Mouse (Mus musculus): ENCODE results near the gene Gss. TPM values are rescaled to one million over a fixed set of nuclear protein-coding genes. Genes with fewer than 3 reads are reported as not detected.

Gss gene
- total and polyA plus RNA-seq, 2 experiments, result 69.4 to 134 TPM

DNA sequence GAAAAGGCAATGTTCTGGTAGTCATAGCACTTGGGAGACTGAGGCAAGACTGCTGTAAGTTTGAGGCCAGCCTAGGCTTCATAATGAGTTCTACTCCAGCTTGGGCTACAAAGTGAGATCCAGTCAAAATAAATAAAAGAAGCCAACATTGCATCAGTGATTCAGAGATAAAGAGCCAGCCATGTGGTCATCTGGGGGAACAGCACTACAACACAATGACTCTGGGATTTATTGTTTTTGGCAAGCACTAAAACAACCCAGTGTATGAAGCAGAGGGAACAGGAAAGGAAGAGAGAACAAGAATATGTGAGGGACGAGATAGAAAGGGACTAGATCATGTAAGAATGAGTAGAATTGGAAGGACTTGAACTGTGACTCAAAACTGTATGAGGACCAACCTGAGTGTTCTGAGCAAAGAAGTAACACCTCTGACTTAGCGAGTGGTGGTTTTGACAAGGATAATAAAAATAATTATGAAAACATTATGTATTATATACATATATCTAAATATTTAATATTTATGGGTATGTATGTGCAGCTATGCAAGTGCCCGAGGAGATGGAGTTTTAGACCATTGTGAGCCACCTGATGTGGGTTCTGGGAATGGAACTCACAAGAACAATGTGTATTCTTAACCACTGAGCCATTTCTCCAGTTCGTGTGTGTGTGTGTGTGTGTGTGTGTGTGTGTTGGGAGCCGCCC is 54.7 kb downstream of the Gss start:
- Histone ChIP-seq H3K9ac (ENCODE audit: low read depth, low read length) (peak overlapping the region; percentile 34; the same call in 1 of the 2 replicates), H3K79me2 (ENCODE audit: control insufficient read depth, insufficient read depth, low read length) (peaks cover 4% of the 10 kb centered on the region; the same call in 1 of the 2 replicates), H3K4me1 (ENCODE audit: control insufficient read depth, insufficient read depth, low read length) (peaks cover 17% of the 10 kb centered on the region), H3K4me3 (ENCODE audit: insufficient read depth, low read depth, low read length) (no peak overlapping the region), H3K27ac (replicated peaks; ENCODE audit: insufficient read depth, low read depth, low read length) (peak overlapping the region; percentile 80), H3K27me3 (ENCODE audit: control insufficient read depth, insufficient read depth, low read length) (no peaks in the 10 kb centered on the region), H3K36me3 (ENCODE audit: control insufficient read depth, insufficient read depth, low read length) (peaks cover 21% of the 10 kb centered on the region)
- TF ChIP-seq CTCF (IDR thresholded peaks at IDR 0.05; ENCODE audit: low read depth, low read length), result no peak
- no peak for TF ChIP-seq POLR2A (IDR thresholded peaks at IDR 0.05; ENCODE audit: extremely low read depth, insufficient read depth, low read length)
- DNase-seq (ENCODE audit: extremely low read depth, low read depth, low spot score), result peak; percentile 89
- WGBS, result 71% methylated on average over 5 of the region's 5 CpGs

DNA sequence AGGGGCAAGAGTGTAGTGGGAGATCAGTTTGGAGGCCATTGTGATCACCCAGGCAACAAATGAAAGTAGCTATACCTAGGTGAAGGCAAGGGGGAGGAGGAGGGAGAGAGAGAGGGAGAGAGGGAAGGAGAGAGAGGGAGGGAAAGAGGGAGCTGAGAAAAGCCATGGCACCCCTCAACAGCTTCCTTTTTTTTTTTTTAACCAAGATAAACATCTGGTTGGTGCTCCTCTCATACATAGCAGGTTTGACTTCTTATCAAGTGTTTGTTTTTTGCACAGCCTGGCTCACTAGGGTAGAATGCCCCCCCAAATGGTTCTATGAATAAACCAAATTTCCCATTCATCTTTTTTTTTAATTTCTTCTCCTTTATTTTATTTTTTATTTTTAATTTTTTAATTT is 56.3 kb downstream of the Gss start:
- TF ChIP-seq CTCF (IDR thresholded peaks at IDR 0.05; ENCODE audit: low read depth, low read length) (no peak), POLR2A (IDR thresholded peaks at IDR 0.05; ENCODE audit: extremely low read depth, insufficient read depth, low read length) (no peak)
- peaks cover 4% of the 10 kb centered on the region; the same call in 1 of the 2 replicates for H3K79me2 ChIP-seq (ENCODE audit: control insufficient read depth, insufficient read depth, low read length)
- no peak overlapping the region for H3K4me3 ChIP-seq (ENCODE audit: insufficient read depth, low read depth, low read length)
- H3K9ac ChIP-seq (ENCODE audit: low read depth, low read length), result no peak overlapping the region
- no peak overlapping the region for H3K27ac ChIP-seq (replicated peaks; ENCODE audit: insufficient read depth, low read depth, low read length)
- H3K4me1 ChIP-seq (ENCODE audit: control insufficient read depth, insufficient read depth, low read length), result peaks cover 17% of the 10 kb centered on the region
- peaks cover 25% of the 10 kb centered on the region for H3K36me3 ChIP-seq (ENCODE audit: control insufficient read depth, insufficient read depth, low read length)
- DNase-seq (ENCODE audit: extremely low read depth, low read depth, low spot score), result no peak
- no peaks in the 10 kb centered on the region for H3K27me3 ChIP-seq (ENCODE audit: control insufficient read depth, insufficient read depth, low read length)

DNA sequence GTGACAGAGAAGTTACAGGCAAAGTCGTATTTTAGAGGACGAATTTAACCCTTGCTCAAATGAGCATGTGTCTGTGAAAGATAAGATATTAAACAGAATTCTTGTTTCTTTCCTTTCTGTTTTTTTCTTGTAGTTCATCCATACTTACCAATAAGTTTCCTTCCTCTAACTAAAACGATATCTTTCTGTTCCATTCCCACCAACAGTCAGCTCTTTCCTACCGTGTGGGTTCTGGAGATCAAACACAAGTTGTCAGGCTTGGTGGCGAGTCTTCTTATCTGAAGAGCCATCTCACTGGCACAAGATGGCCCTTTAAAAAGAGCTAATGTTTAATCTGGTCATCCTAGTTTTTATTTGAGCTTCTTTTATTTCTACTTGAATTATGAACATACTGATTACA is 65.2 kb downstream of the Gss start:
- Histone ChIP-seq H3K9ac (ENCODE audit: low read depth, low read length) (no peak overlapping the region), H3K36me3 (ENCODE audit: control insufficient read depth, insufficient read depth, low read length) (peaks cover 31% of the 10 kb centered on the region), H3K4me1 (ENCODE audit: control insufficient read depth, insufficient read depth, low read length) (peaks cover 4% of the 10 kb centered on the region), H3K79me2 (ENCODE audit: control insufficient read depth, insufficient read depth, low read length) (peaks cover 3% of the 10 kb centered on the region; the same call in 1 of the 2 replicates), H3K4me3 (ENCODE audit: insufficient read depth, low read depth, low read length) (no peak overlapping the region), H3K27ac (replicated peaks; ENCODE audit: insufficient read depth, low read depth, low read length) (no peak overlapping the region), H3K27me3 (ENCODE audit: control insufficient read depth, insufficient read depth, low read length) (no peaks in the 10 kb centered on the region)
- no peak for TF ChIP-seq CTCF (IDR thresholded peaks at IDR 0.05; ENCODE audit: low read depth, low read length)
- TF ChIP-seq POLR2A (IDR thresholded peaks at IDR 0.05; ENCODE audit: extremely low read depth, insufficient read depth, low read length), result no peak
- WGBS, result 43% methylated on average over 5 of the region's 5 CpGs
- DNase-seq (ENCODE audit: extremely low read depth, low read depth, low spot score), result no peak

DNA sequence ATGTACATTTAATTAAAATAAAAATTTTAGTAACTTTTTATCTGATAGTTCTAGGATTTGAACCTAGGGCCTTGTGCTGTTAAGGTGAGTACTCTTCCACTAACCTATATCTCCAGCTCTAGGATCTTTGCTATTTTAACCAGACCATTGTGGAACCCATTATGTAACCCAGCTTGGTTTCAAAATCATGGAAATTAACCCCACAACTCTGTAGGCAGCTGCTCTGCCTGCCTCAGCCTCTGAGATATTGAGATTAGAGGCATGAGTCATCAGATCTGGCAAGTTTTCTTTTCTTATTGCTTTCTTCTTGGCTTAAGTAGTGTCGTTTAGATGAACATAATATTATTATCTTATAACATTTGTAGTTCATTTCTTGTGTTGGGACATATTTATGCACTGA is 68.2 kb downstream of the Gss start:
- Histone ChIP-seq H3K27ac (replicated peaks; ENCODE audit: insufficient read depth, low read depth, low read length) (no peak overlapping the region), H3K9ac (ENCODE audit: low read depth, low read length) (no peak overlapping the region), H3K4me1 (ENCODE audit: control insufficient read depth, insufficient read depth, low read length) (peaks cover 10% of the 10 kb centered on the region), H3K4me3 (ENCODE audit: insufficient read depth, low read depth, low read length) (no peak overlapping the region), H3K27me3 (ENCODE audit: control insufficient read depth, insufficient read depth, low read length) (no peaks in the 10 kb centered on the region), H3K79me2 (ENCODE audit: control insufficient read depth, insufficient read depth, low read length) (peaks cover 3% of the 10 kb centered on the region; the same call in 1 of the 2 replicates), H3K36me3 (ENCODE audit: control insufficient read depth, insufficient read depth, low read length) (peaks cover 29% of the 10 kb centered on the region)
- WGBS, result 56% methylated on average over 1 of the region's 1 CpGs
- TF ChIP-seq POLR2A (IDR thresholded peaks at IDR 0.05; ENCODE audit: extremely low read depth, insufficient read depth, low read length) (no peak), CTCF (IDR thresholded peaks at IDR 0.05; ENCODE audit: low read depth, low read length) (no peak)
- DNase-seq (ENCODE audit: extremely low read depth, low read depth, low spot score), result no peak

DNA sequence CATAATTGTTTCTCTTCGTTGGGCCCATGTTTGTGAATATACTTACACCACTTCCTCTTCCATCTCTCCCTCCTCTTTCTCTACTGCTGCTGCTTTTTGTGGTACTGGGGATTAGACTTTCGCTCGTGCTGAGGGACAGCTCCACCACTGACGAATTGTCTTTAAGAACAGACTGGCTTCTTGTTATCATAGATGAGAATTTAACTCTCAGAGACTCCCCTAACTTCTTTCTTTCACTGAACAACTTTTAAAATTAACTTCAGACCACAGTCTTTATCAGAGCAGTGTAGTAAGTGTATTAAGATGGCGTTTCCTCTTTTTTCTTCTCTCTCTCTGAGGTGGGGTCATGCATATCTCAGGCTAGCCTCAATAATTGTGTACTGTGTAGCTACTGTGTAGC is 68.9 kb downstream of the Gss start:
- 84% methylated on average over 5 of the region's 5 CpGs for WGBS
- H3K27ac ChIP-seq (replicated peaks; ENCODE audit: insufficient read depth, low read depth, low read length), result no peak overlapping the region
- H3K4me1 ChIP-seq (ENCODE audit: control insufficient read depth, insufficient read depth, low read length), result peaks cover 13% of the 10 kb centered on the region
- H3K4me3 ChIP-seq (ENCODE audit: insufficient read depth, low read depth, low read length), result no peak overlapping the region
- H3K79me2 ChIP-seq (ENCODE audit: control insufficient read depth, insufficient read depth, low read length), result peaks cover 3% of the 10 kb centered on the region; the same call in 1 of the 2 replicates
- H3K27me3 ChIP-seq (ENCODE audit: control insufficient read depth, insufficient read depth, low read length), result no peaks in the 10 kb centered on the region
- DNase-seq (ENCODE audit: extremely low read depth, low read depth, low spot score), result no peak
- TF ChIP-seq CTCF (IDR thresholded peaks at IDR 0.05; ENCODE audit: low read depth, low read length) (no peak), POLR2A (IDR thresholded peaks at IDR 0.05; ENCODE audit: extremely low read depth, insufficient read depth, low read length) (no peak)
- H3K36me3 ChIP-seq (ENCODE audit: control insufficient read depth, insufficient read depth, low read length), result peaks cover 25% of the 10 kb centered on the region
- H3K9ac ChIP-seq (ENCODE audit: low read depth, low read length), result no peak overlapping the region
